In the genomic region with DNA sequence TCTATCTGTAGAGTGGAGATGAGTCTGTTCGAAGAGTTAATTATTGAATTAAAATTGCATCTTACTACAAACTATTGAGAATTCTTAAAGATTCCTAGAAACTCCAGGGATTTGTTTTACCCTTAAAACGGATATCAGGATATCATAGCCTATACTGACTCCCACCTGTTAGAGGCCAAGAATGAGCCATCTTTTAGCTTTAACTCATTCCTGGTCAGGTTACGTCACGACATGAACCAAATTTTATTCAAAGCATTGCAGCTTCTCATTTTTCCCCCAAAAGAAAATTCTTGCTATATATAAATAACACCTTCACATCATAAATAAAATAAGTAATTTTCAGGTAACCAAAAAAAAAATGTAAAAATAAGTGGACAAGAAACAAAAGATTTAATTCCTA, we compare ENCODE assay signal across 19 mouse cellular contexts. TPM values are rescaled to one million over a fixed set of nuclear protein-coding genes. Genes with fewer than 3 reads are reported as not detected.
DNase-seq lines count a peak whose midpoint lies in the region; ATAC-seq lines count a peak whose summit lies in the region.
"Had no signal": no experiment of that assay in that cellular context is flagged by ENCODE, and none has a peak within 500 bp of the region (broad histone marks: within the 10 kb centered on the region; RNA-seq: fewer than 3 reads in every experiment).

No protein-coding gene starts in this region.

- H3K4me3 ChIP-seq in forebrain, embryonic 13.5 days, result peak overlapping the region; percentile 6; the same call in 1 of the 2 replicates
- H3K4me3 ChIP-seq in forebrain, embryonic 11.5 days (ENCODE audit: low read depth, low read length), result no peak overlapping the region
- peak overlapping the region; percentile 13; the same call in 1 of the 2 replicates for H3K4me3 ChIP-seq in hindbrain, embryonic 12.5 days
- no peak overlapping the region for H3K4me3 ChIP-seq in midbrain, embryonic 11.5 days (ENCODE audit: low read depth, low read length)
- H3K4me3 ChIP-seq in neural tube, embryonic 12.5 days, result no peak overlapping the region
- H3K4me3 ChIP-seq: intestine, embryonic 15.5 days had no signal

- H3K36me3 ChIP-seq in forebrain, embryonic 13.5 days (ENCODE audit: poor library complexity, severe bottlenecking), result no peaks in the 10 kb centered on the region
- H3K36me3 ChIP-seq in forebrain, embryonic 11.5 days (ENCODE audit: control insufficient read depth, insufficient read depth, low read length), result no peaks in the 10 kb centered on the region
- no peaks in the 10 kb centered on the region for H3K36me3 ChIP-seq in hindbrain, embryonic 12.5 days
- no peaks in the 10 kb centered on the region for H3K36me3 ChIP-seq in midbrain, embryonic 11.5 days (ENCODE audit: control insufficient read depth, insufficient read depth, low read length)
- H3K36me3 ChIP-seq in neural tube, embryonic 12.5 days, result no peaks in the 10 kb centered on the region
- H3K36me3 ChIP-seq: intestine, embryonic 15.5 days had no signal

- no peak overlapping the region for H3K9ac ChIP-seq in forebrain, embryonic 13.5 days
- H3K9ac ChIP-seq in forebrain, embryonic 11.5 days (ENCODE audit: low read length), result no peak overlapping the region
- H3K9ac ChIP-seq in hindbrain, embryonic 12.5 days, result no peak overlapping the region
- H3K9ac ChIP-seq in midbrain, embryonic 11.5 days (ENCODE audit: low read length), result no peak overlapping the region
- H3K9ac ChIP-seq in neural tube, embryonic 12.5 days, result no peak overlapping the region
- H3K9ac ChIP-seq: intestine, embryonic 15.5 days had no signal

- H3K27me3 ChIP-seq in forebrain, embryonic 13.5 days, result no peaks in the 10 kb centered on the region
- no peaks in the 10 kb centered on the region for H3K27me3 ChIP-seq in forebrain, embryonic 11.5 days (ENCODE audit: control insufficient read depth, insufficient read depth, low read length)
- no peaks in the 10 kb centered on the region for H3K27me3 ChIP-seq in hindbrain, embryonic 12.5 days
- no peaks in the 10 kb centered on the region for H3K27me3 ChIP-seq in midbrain, embryonic 11.5 days (ENCODE audit: control insufficient read depth, insufficient read depth, low read length)
- no peaks in the 10 kb centered on the region for H3K27me3 ChIP-seq in neural tube, embryonic 12.5 days (replicated peaks)

- no peak overlapping the region for H3K27ac ChIP-seq in forebrain, embryonic 13.5 days
- no peak overlapping the region for H3K27ac ChIP-seq in forebrain, embryonic 11.5 days (ENCODE audit: low read depth, low read length)
- no peak overlapping the region for H3K27ac ChIP-seq in hindbrain, embryonic 12.5 days
- no peak overlapping the region for H3K27ac ChIP-seq in midbrain, embryonic 11.5 days (ENCODE audit: low read depth, low read length)
- no peak overlapping the region for H3K27ac ChIP-seq in neural tube, embryonic 12.5 days
- H3K27ac ChIP-seq: intestine, embryonic 15.5 days had no signal

- ATAC-seq in forebrain, embryonic 13.5 days, result no peak
- ATAC-seq in forebrain, embryonic 11.5 days (replicated peaks; ENCODE audit: low FRiP score), result no peak
- ATAC-seq in hindbrain, embryonic 12.5 days (ENCODE audit: low FRiP score), result no peak
- no peak for ATAC-seq in midbrain, embryonic 11.5 days (ENCODE audit: low FRiP score)
- no peak for ATAC-seq in neural tube, embryonic 12.5 days (ENCODE audit: low FRiP score, low read depth)
- ATAC-seq: intestine, embryonic 15.5 days had no signal

- H3K4me2 ChIP-seq in forebrain, embryonic 13.5 days, result peak overlapping the region; percentile 33
- no peak overlapping the region for H3K4me2 ChIP-seq in forebrain, embryonic 11.5 days (ENCODE audit: low read depth, low read length, severe bottlenecking)
- peak overlapping the region; percentile 63 for H3K4me2 ChIP-seq in hindbrain, embryonic 12.5 days (replicated peaks)
- peak overlapping the region; percentile 23; the same call in 1 of the 2 replicates for H3K4me2 ChIP-seq in midbrain, embryonic 11.5 days
- peak overlapping the region; percentile 58 for H3K4me2 ChIP-seq in neural tube, embryonic 12.5 days (replicated peaks)
- H3K4me2 ChIP-seq: intestine, embryonic 15.5 days; liver, embryonic 11.5 days had no signal

- H3K9me3 ChIP-seq in forebrain, embryonic 13.5 days (replicated peaks), result no peaks in the 10 kb centered on the region
- no peaks in the 10 kb centered on the region for H3K9me3 ChIP-seq in forebrain, embryonic 11.5 days (ENCODE audit: control insufficient read depth, low read length)
- H3K9me3 ChIP-seq in hindbrain, embryonic 12.5 days (replicated peaks), result no peaks in the 10 kb centered on the region
- H3K9me3 ChIP-seq in midbrain, embryonic 11.5 days (ENCODE audit: control insufficient read depth, low read length), result no peaks in the 10 kb centered on the region
- H3K9me3 ChIP-seq in neural tube, embryonic 12.5 days, result no peaks in the 10 kb centered on the region
- H3K9me3 ChIP-seq: G1E; intestine, embryonic 15.5 days had no signal

- no peak for DNase-seq in forebrain, embryonic 11.5 days (ENCODE audit: low spot score)
- peak; percentile 77 for DNase-seq in midbrain, embryonic 11.5 days (ENCODE audit: low spot score, missing footprints)
- DNase-seq in urinary bladder, adult 18-20 months (ENCODE audit: low spot score in 2 of 2), result no peak
- no peak for DNase-seq in cerebellum, adult 9-11 months
- DNase-seq in right cerebral cortex, postnatal 25 days, result no peak
- DNase-seq: adrenal gland, postnatal 25 days; cerebellum, adult 18-20 months; heart, adult 18-20 months; heart, postnatal 36 days; lung, adult 2 months; lung, postnatal 36 days; spleen, adult 18-20 months; thymus, postnatal 4 days had no signal

- WGBS in forebrain, embryonic 13.5 days, result 86% methylated on average over 4 of the region's 4 CpGs
- WGBS in forebrain, embryonic 11.5 days, result 89% methylated on average over 4 of the region's 4 CpGs
- 78% methylated on average over 4 of the region's 4 CpGs for WGBS in hindbrain, embryonic 12.5 days
- 81% methylated on average over 4 of the region's 4 CpGs for WGBS in midbrain, embryonic 11.5 days
- WGBS in neural tube, embryonic 12.5 days, result 81% methylated on average over 4 of the region's 4 CpGs

- peaks cover 18% of the 10 kb centered on the region for H3K4me1 ChIP-seq in forebrain, embryonic 13.5 days
- H3K4me1 ChIP-seq in forebrain, embryonic 11.5 days (replicated peaks; ENCODE audit: control insufficient read depth, insufficient read depth, low read length), result peaks cover 3% of the 10 kb centered on the region; the same call in 1 of the 2 replicates
- H3K4me1 ChIP-seq in hindbrain, embryonic 12.5 days, result 0 out of 2 replicates have a peak, but pooled peaks cover 4% of the 10 kb centered on the region
- no peaks in the 10 kb centered on the region; the same call in 1 of the 2 replicates for H3K4me1 ChIP-seq in midbrain, embryonic 11.5 days (ENCODE audit: control insufficient read depth, insufficient read depth, low read length)
- 0 out of 2 replicates have a peak, but pooled peaks cover 2% of the 10 kb centered on the region for H3K4me1 ChIP-seq in neural tube, embryonic 12.5 days

RNA-seq across cellular contexts. Expression of a gene that starts 3.9 kb away (rescaled TPM):
- polyA plus RNA-seq in forebrain, embryonic 13.5 days (2015; fragmentation: Nextera tagmentation; extraction: Ambion mirVana), result 19.3 and 27.0 TPM in 2 replicates
- 18.2 and 21.1 TPM in 2 replicates for polyA plus RNA-seq in forebrain, embryonic 11.5 days (2014; fragmentation: Nextera tagmentation; extraction: Ambion mirVana)
- 46.2 and 52.1 TPM in 2 replicates for polyA plus RNA-seq in hindbrain, embryonic 12.5 days (2016; fragmentation: Nextera tagmentation; extraction: Ambion mirVana)
- polyA plus RNA-seq in midbrain, embryonic 11.5 days (2014; fragmentation: Nextera tagmentation; extraction: Ambion mirVana), result 39.4 and 40.0 TPM in 2 replicates
- 58.1 and 59.7 TPM in 2 replicates for polyA plus RNA-seq in neural tube, embryonic 12.5 days (2016; fragmentation: Nextera tagmentation; extraction: Ambion mirVana)

Comparison
In these comparisons a context has a peak if more than half of its experiments do, and no peak if none do; other contexts are left out.
1. H3K4me3 ChIP-seq: peak in forebrain, embryonic 13.5 days (single experiment) and hindbrain, embryonic 12.5 days (single experiment); none in forebrain, embryonic 11.5 days (single experiment), midbrain, embryonic 11.5 days (single experiment) and neural tube, embryonic 12.5 days (single experiment).